Mouse (Mus musculus) embryonic fibroblast, embryonic 13.5 days (primary cell): ENCODE measurements around the gene Erbb4.

Experiments
- CTCF ChIP-seq: IDR thresholded peaks from 2 replicates; pipeline ENCODE4 v1.5.1; 2011; ENCODE audit warnings: mild to moderate bottlenecking, control low read depth, low read length, moderate library complexity, borderline replicate concordance; ENCODE audit not compliant: insufficient read depth
- POLR2A ChIP-seq: IDR thresholded peaks from 2 replicates; pipeline ENCODE4 v1.6.1; 2011; ENCODE audit warnings: low read depth, mild to moderate bottlenecking, control low read depth, low read length, moderate library complexity

DNA sequence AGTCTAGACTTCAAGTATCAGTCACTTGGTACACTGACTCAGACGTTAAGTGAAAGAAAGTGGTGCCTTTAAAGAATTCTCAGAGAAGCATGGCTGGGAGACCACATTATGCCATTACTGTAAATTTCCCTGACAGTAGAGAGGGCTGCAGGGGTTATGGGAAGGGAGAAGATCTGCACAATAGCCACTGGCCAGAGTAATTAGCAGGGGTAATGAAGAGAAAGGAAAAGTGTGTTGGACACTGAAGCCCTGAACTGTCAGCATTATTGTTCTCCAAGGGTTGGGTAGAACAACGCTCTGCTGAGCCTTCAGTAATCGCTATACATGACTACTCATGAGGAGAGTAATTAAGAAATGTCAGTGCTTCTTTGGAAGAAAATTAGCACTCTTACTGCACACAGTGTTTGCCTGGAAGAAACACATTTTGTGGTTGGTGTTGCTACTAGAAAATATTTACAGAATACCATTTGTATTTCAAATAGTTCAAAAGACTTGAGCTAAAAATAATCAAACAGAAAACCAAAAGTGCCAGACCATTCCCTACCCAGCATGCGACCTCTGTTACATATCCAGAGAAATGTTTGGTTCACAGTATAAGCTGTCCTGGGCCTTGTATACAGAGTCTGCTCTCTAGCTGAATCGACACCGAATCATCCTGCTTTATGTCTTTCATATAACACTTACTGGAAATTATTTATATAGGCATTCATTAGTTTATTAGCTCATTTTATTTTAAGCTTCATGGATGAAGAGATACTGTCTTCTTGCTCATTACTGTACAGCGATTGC lies 965.1 kb downstream of the Erbb4 start:
- TF ChIP-seq CTCF (no peak), POLR2A (no peak)
